Comparison of ENCODE assay signal across 29 mouse cellular contexts in genomic region chr8:113813966-113814365, GRCm38 (mm10). TPM values are rescaled to one million over a fixed set of nuclear protein-coding genes. Genes with fewer than 3 reads are reported as not detected.
DNase-seq lines count a peak whose midpoint lies in the region; ATAC-seq lines count a peak whose summit lies in the region.
"Had no signal": no experiment of that assay in that cellular context is flagged by ENCODE, and none has a peak within 500 bp of the region (broad histone marks: within the 10 kb centered on the region; RNA-seq: fewer than 3 reads in every experiment).

No protein-coding gene starts in this region.

- no peak overlapping the region for H3K27ac ChIP-seq in hindbrain, embryonic 14.5 days
- H3K27ac ChIP-seq in hindbrain, embryonic 12.5 days = no peak overlapping the region
- H3K27ac ChIP-seq in midbrain, embryonic 14.5 days (replicated peaks; ENCODE audit: low read depth, low read length) = no peak overlapping the region
- H3K27ac ChIP-seq in midbrain, embryonic 15.5 days = no peak overlapping the region
- 0 out of 2 replicates have a peak overlapping the region, but pooled peaks have one; percentile 35 for H3K27ac ChIP-seq in embryonic facial prominence, embryonic 10.5 days (replicated peaks)
- no peak overlapping the region for H3K27ac ChIP-seq in heart, embryonic 10.5 days
- H3K27ac ChIP-seq: forebrain, embryonic 13.5 days; gastrocnemius, adult 2 months; heart, adult 2 months; heart, embryonic 13.5 days; layer of hippocampus, adult 2 months; limb, embryonic 13.5 days had no signal

- WGBS in hindbrain, embryonic 14.5 days = 68% methylated on average over 6 of the region's 6 CpGs
- 62% methylated on average over 6 of the region's 6 CpGs for WGBS in hindbrain, embryonic 12.5 days
- 30% methylated on average over 6 of the region's 6 CpGs for WGBS in midbrain, embryonic 14.5 days
- WGBS in midbrain, embryonic 15.5 days = 25% methylated on average over 6 of the region's 6 CpGs
- 49% methylated on average over 6 of the region's 6 CpGs for WGBS in embryonic facial prominence, embryonic 10.5 days
- 46% methylated on average over 6 of the region's 6 CpGs for WGBS in heart, embryonic 10.5 days

- H3K27me3 ChIP-seq in hindbrain, embryonic 14.5 days (ENCODE audit: control insufficient read depth, insufficient read depth, low read length) = no peaks in the 10 kb centered on the region
- H3K27me3 ChIP-seq in hindbrain, embryonic 12.5 days = no peaks in the 10 kb centered on the region
- H3K27me3 ChIP-seq in midbrain, embryonic 14.5 days (ENCODE audit: control insufficient read depth, insufficient read depth, low read length) = no peaks in the 10 kb centered on the region
- H3K27me3 ChIP-seq in midbrain, embryonic 15.5 days (replicated peaks) = no peaks in the 10 kb centered on the region
- H3K27me3 ChIP-seq in embryonic facial prominence, embryonic 10.5 days (replicated peaks; ENCODE audit: low read depth, poor library complexity, severe bottlenecking) = no peaks in the 10 kb centered on the region
- no peaks in the 10 kb centered on the region for H3K27me3 ChIP-seq in heart, embryonic 10.5 days (ENCODE audit: insufficient read depth, poor library complexity, severe bottlenecking)
- H3K27me3 ChIP-seq: forebrain, embryonic 13.5 days; heart, embryonic 13.5 days; limb, embryonic 13.5 days; megakaryocyte, embryonic 14.5 days had no signal

- H3K36me3 ChIP-seq in hindbrain, embryonic 14.5 days (replicated peaks; ENCODE audit: control insufficient read depth, insufficient read depth) = no peaks in the 10 kb centered on the region
- no peaks in the 10 kb centered on the region for H3K36me3 ChIP-seq in hindbrain, embryonic 12.5 days
- no peaks in the 10 kb centered on the region for H3K36me3 ChIP-seq in midbrain, embryonic 14.5 days (ENCODE audit: control insufficient read depth, insufficient read depth, low read length)
- H3K36me3 ChIP-seq in midbrain, embryonic 15.5 days (replicated peaks) = no peaks in the 10 kb centered on the region
- H3K36me3 ChIP-seq in embryonic facial prominence, embryonic 10.5 days (replicated peaks) = no peaks in the 10 kb centered on the region
- H3K36me3 ChIP-seq in heart, embryonic 10.5 days = no peaks in the 10 kb centered on the region
- H3K36me3 ChIP-seq: heart, embryonic 13.5 days; limb, embryonic 13.5 days had no signal

- no peak overlapping the region for H3K9ac ChIP-seq in hindbrain, embryonic 14.5 days
- no peak overlapping the region for H3K9ac ChIP-seq in hindbrain, embryonic 12.5 days
- H3K9ac ChIP-seq in midbrain, embryonic 14.5 days (replicated peaks; ENCODE audit: low read length) = no peak overlapping the region
- no peak overlapping the region for H3K9ac ChIP-seq in midbrain, embryonic 15.5 days
- H3K9ac ChIP-seq: forebrain, embryonic 13.5 days; heart, embryonic 13.5 days; limb, embryonic 13.5 days had no signal

- no peak overlapping the region for H3K4me3 ChIP-seq in hindbrain, embryonic 14.5 days (replicated peaks; ENCODE audit: low read length)
- H3K4me3 ChIP-seq in hindbrain, embryonic 12.5 days = no peak overlapping the region
- no peak overlapping the region for H3K4me3 ChIP-seq in midbrain, embryonic 14.5 days (replicated peaks; ENCODE audit: low read depth, low read length)
- H3K4me3 ChIP-seq in midbrain, embryonic 15.5 days = no peak overlapping the region
- H3K4me3 ChIP-seq in embryonic facial prominence, embryonic 10.5 days = no peak overlapping the region
- no peak overlapping the region for H3K4me3 ChIP-seq in heart, embryonic 10.5 days
- H3K4me3 ChIP-seq: forebrain, embryonic 13.5 days; gastrocnemius, adult 2 months; heart, adult 2 months; heart, embryonic 13.5 days; layer of hippocampus, adult 2 months; limb, embryonic 13.5 days had no signal

- no peak overlapping the region for H3K4me2 ChIP-seq in hindbrain, embryonic 14.5 days (replicated peaks)
- H3K4me2 ChIP-seq in hindbrain, embryonic 12.5 days (replicated peaks) = no peak overlapping the region
- no peak overlapping the region for H3K4me2 ChIP-seq in midbrain, embryonic 14.5 days (ENCODE audit: low read length)
- H3K4me2 ChIP-seq in midbrain, embryonic 15.5 days = no peak overlapping the region
- H3K4me2 ChIP-seq: forebrain, embryonic 13.5 days; heart, embryonic 13.5 days; limb, embryonic 13.5 days; liver, embryonic 11.5 days had no signal

- no peaks in the 10 kb centered on the region for H3K4me1 ChIP-seq in hindbrain, embryonic 14.5 days (replicated peaks; ENCODE audit: control insufficient read depth, insufficient read depth, low read length)
- H3K4me1 ChIP-seq in hindbrain, embryonic 12.5 days = no peaks in the 10 kb centered on the region
- no peaks in the 10 kb centered on the region for H3K4me1 ChIP-seq in midbrain, embryonic 14.5 days (ENCODE audit: control insufficient read depth, insufficient read depth, low read length)
- H3K4me1 ChIP-seq in midbrain, embryonic 15.5 days = no peaks in the 10 kb centered on the region
- no peaks in the 10 kb centered on the region; the same call in 1 of the 2 replicates for H3K4me1 ChIP-seq in embryonic facial prominence, embryonic 10.5 days
- H3K4me1 ChIP-seq in heart, embryonic 10.5 days = no peaks in the 10 kb centered on the region
- H3K4me1 ChIP-seq: heart, embryonic 13.5 days; limb, embryonic 13.5 days; megakaryocyte, embryonic 14.5 days had no signal

- no peaks in the 10 kb centered on the region for H3K9me3 ChIP-seq in hindbrain, embryonic 14.5 days (ENCODE audit: control insufficient read depth, low read length)
- no peaks in the 10 kb centered on the region for H3K9me3 ChIP-seq in hindbrain, embryonic 12.5 days (replicated peaks)
- H3K9me3 ChIP-seq in midbrain, embryonic 14.5 days (ENCODE audit: control insufficient read depth, low read length) = no peaks in the 10 kb centered on the region
- no peaks in the 10 kb centered on the region for H3K9me3 ChIP-seq in midbrain, embryonic 15.5 days
- peaks cover 5% of the 10 kb centered on the region; the same call in 1 of the 2 replicates for H3K9me3 ChIP-seq in embryonic facial prominence, embryonic 10.5 days
- no peaks in the 10 kb centered on the region for H3K9me3 ChIP-seq in heart, embryonic 10.5 days
- H3K9me3 ChIP-seq: forebrain, embryonic 13.5 days; limb, embryonic 13.5 days had no signal

- peak; percentile 22 for DNase-seq in hindbrain, embryonic 14.5 days (ENCODE audit: low spot score)
- DNase-seq in midbrain, embryonic 14.5 days = peak; percentile 6
- no peak for DNase-seq in embryonic facial prominence, embryonic 10.5 days (ENCODE audit: low spot score)
- no peak for DNase-seq in cerebellum, adult 9-11 months
- no peak for DNase-seq in heart, embryonic 10.5 days (ENCODE audit: low spot score)
- DNase-seq: adrenal gland, postnatal 25 days; cerebellum, adult 11-12 months; cerebellum, postnatal 10 days; gastrocnemius, adult 2 months; gastrocnemius, postnatal 36 days; heart, adult 2 months; heart, postnatal 10 days; kidney, adult 11 months; kidney, postnatal 36 days; lung, postnatal 4 days; right cerebral cortex, postnatal 25 days; thymus, adult 18-20 months; thymus, postnatal 4 days had no signal

- no peak for ATAC-seq in hindbrain, embryonic 14.5 days (ENCODE audit: low FRiP score)
- ATAC-seq in hindbrain, embryonic 12.5 days (ENCODE audit: low FRiP score) = no peak
- ATAC-seq in midbrain, embryonic 14.5 days (ENCODE audit: low FRiP score, low TSS enrichment) = no peak
- no peak for ATAC-seq in midbrain, embryonic 15.5 days (replicated peaks)
- ATAC-seq: CD4-positive, CD25-positive, alpha-beta regulatory T cell, adult 4 months; forebrain, embryonic 13.5 days; inflammation-experienced regulatory T-cells, adult 6 months; midbrain, embryonic 16.5 days had no signal

RNA-seq across cellular contexts. Expression of gene Adamts18, which starts 34.6 kb away (rescaled TPM):
- 2.3 and 2.7 TPM in 2 replicates for polyA plus RNA-seq in hindbrain, embryonic 14.5 days (2014; fragmentation: Nextera tagmentation; extraction: Ambion mirVana)
- 2.1 and 2.8 TPM in 2 replicates for polyA plus RNA-seq in hindbrain, embryonic 12.5 days (2016; fragmentation: Nextera tagmentation; extraction: Ambion mirVana)
- polyA plus RNA-seq in midbrain, embryonic 14.5 days (2014; fragmentation: Nextera tagmentation; extraction: Ambion mirVana) = 2.6 and 3.0 TPM in 2 replicates
- 3.2 and 3.4 TPM in 2 replicates for polyA plus RNA-seq in midbrain, embryonic 15.5 days (2015; fragmentation: Nextera tagmentation; extraction: Ambion mirVana)
- 3.7 and 4.6 TPM in 2 replicates for polyA plus RNA-seq in embryonic facial prominence, embryonic 10.5 days (2016; fragmentation: Nextera tagmentation; extraction: Ambion mirVana)
- polyA plus RNA-seq in heart, embryonic 10.5 days (2016; fragmentation: Nextera tagmentation; extraction: Ambion mirVana) = 1.2 and 5.2 TPM in 2 replicates
- polyA plus RNA-seq: CD4-positive, CD25-positive, alpha-beta regulatory T cell, adult 4 months; inflammation-experienced regulatory T-cells, adult 6 months had no signal

Comparison
In these comparisons a context has a peak if more than half of its experiments do, and no peak if none do; other contexts are left out.
1. DNase-seq: peak in hindbrain, embryonic 14.5 days (single experiment) and midbrain, embryonic 14.5 days (single experiment); none in embryonic facial prominence, embryonic 10.5 days (single experiment), cerebellum, adult 9-11 months (single experiment) and heart, embryonic 10.5 days (single experiment).